Mouse (Mus musculus): ENCODE results near the gene Trrap. TPM values are rescaled to one million over a fixed set of nuclear protein-coding genes. Genes with fewer than 3 reads are reported as not detected.

The Trrap gene
- polyA plus RNA-seq, 1 experiment from 2014 or later: 86.1 TPM

DNA sequence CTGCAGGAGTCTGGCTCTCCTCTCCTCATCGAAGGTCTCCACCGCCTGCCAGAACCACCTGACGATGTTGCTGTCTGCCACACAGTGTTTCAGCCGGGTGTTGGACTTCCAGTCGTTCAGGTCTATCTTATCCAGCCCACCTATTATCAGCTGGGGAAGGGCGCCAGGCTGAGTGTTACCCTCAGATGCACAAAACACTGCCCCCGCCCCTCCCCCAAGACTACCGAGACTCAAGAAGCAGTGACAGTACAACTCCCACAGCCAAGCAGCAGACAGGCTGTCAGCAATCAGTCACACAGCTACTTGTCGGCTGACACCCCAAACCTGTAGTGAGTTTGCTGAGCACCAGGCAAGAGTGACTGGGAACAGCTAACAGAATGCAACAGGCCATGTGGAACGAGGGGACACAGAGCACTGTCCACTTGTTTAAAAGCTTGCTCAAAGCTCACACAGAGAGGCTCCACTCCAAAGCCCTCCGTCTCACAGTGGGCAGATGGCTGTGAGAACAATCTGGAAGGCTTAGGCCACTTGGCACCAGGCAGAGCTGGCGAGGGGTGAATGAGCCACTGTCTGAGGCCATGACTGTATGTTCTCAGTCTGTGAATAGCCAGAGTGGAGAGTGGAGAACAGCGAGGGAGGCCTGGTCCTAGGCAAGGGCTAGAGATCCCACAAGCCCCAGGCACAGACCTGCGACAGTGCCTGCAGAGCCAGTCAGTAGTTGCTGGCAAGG, 114.3 kb downstream of the Trrap start:
- ATAC-seq (replicated peaks): no peak
- H3K27ac ChIP-seq: no peak overlapping the region
- H3K27me3 ChIP-seq (replicated peaks): no peaks in the 10 kb centered on the region
- H3K36me3 ChIP-seq (replicated peaks): peaks cover 56% of the 10 kb centered on the region
- no peak overlapping the region for H3K9ac ChIP-seq
- no peak overlapping the region for H3K4me3 ChIP-seq
- no peaks in the 10 kb centered on the region for H3K4me1 ChIP-seq
- no peaks in the 10 kb centered on the region for H3K9me3 ChIP-seq
- no peak overlapping the region for H3K4me2 ChIP-seq
- WGBS: 85% methylated on average over 14 of the region's 14 CpGs

DNA sequence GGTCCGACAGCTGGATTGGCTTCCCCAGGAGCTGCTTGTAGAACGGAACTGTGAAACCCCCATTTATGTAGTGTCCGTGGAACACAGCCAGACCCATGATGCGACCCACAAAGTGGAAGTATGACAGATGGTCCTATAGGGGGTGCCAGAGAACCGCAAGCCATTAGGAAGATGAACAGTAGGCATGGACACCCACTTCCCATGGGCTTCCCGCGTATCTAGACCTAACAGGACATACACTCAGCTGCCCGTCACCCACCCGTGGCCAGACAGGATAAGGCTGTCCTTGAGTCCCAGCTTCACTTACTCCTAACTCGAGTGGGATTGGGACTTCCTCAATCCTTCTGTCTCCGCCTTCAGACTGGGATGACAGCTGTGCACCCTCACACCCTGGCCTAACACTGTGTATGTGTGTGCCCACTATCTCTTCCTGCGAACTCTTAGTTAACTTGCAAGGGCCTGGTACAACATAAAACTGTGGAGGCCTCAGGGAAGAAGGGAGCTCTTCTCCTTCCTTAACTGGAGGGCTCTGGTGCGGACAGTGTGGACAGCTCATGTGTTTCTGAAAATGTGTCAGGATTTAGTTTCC, 117.2 kb downstream of the Trrap start:
- no peak for ATAC-seq (replicated peaks)
- peaks cover 72% of the 10 kb centered on the region for H3K36me3 ChIP-seq (replicated peaks)

DNA sequence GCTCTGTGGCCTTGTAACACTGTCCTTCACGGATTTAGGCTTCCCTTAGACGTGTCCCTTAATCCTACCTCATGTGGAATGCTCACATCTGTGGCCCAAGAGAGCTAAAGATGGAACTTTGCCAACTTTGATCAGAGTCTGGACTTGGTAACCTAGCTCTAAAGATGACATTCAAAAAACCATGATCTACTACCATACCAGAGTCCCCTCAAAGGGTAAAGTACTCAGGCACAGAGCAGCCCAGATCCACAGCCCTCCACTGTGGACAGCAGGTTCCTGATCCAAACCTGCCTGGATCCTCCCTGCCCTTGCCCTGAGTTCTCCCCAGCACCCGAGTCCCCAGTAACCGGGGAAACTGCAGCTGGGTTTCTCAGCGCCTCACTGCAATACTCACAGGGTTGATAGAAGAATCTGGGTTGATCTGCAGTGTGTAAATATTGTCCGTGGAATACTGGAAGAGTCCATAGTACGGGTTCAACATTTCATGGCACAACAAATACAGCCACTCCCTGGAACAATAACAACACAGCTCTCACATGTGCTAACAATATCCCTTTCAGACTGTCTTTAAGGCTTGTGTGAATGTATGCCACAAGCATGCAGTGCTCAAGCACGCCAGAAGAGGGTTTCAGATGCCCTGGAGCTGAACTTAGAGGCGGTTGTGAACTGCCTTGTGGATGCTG, 118.6 kb downstream of the Trrap start:
- Histone ChIP-seq H3K4me2 (no peak overlapping the region), H3K4me3 (no peak overlapping the region), H3K9me3 (no peaks in the 10 kb centered on the region), H3K4me1 (no peaks in the 10 kb centered on the region), H3K27me3 (replicated peaks) (no peaks in the 10 kb centered on the region), H3K36me3 (replicated peaks) (peaks cover 73% of the 10 kb centered on the region), H3K27ac (no peak overlapping the region), H3K9ac (no peak overlapping the region)
- 90% methylated on average over 9 of the region's 9 CpGs for WGBS
- ATAC-seq (replicated peaks): no peak

More for the DNA sequence above, 117.2 kb downstream of the Trrap start:
- H3K27me3 ChIP-seq (replicated peaks): no peaks in the 10 kb centered on the region
- H3K9me3 ChIP-seq: no peaks in the 10 kb centered on the region
- no peak overlapping the region for H3K9ac ChIP-seq
- no peaks in the 10 kb centered on the region for H3K4me1 ChIP-seq
- no peak overlapping the region for H3K4me3 ChIP-seq
- no peak overlapping the region for H3K4me2 ChIP-seq
- 84% methylated on average over 13 of the region's 13 CpGs for WGBS
- H3K27ac ChIP-seq: no peak overlapping the region

DNA sequence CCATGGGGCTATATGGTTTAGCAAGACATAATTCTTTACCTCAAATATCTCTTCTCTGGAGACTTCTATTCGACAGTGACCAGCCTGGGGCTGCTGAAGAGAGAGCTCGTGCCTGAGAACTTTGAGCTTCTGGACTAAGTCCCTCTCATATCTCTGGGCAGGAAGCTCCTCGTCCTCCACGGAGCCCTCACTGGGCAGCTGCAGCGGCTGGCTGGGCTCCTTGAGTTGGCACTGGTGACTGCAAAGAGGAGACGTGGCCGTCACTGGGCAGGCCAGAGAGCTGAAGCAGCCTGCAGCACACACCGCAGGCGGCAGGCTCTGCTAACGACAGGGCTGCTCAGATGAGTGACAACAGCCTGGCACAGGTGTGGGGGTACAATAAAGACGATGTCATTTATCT, 123.7 kb downstream of the Trrap start:
- H3K4me1 ChIP-seq: no peaks in the 10 kb centered on the region

DNA sequence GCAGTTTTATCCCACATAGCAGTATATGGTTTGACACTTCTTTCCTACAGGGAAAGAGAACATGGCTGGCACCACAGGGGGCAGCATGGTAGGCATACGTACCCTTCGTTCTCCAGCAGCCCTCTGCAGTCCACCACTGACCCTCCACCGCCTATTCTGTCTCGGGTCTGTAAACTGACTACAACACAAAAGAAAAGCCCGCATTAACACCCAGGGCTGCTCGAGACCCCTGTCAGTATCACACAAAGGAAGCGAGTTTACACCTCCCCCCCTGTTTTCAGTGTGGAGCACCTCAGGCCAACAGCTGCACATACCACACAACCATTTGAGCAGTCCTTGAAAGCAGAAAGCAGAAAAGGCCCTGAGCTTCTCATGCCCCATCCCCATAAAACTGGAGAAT, 130.3 kb downstream of the Trrap start:
- H3K9me3 ChIP-seq: no peaks in the 10 kb centered on the region
- no peak for ATAC-seq (replicated peaks)
- no peak overlapping the region for H3K27ac ChIP-seq
- no peak overlapping the region for H3K9ac ChIP-seq
- H3K36me3 ChIP-seq (replicated peaks): peaks cover 17% of the 10 kb centered on the region; the same call in 1 of the 2 replicates
- no peaks in the 10 kb centered on the region; the same call in 1 of the 2 replicates for H3K4me1 ChIP-seq
- H3K4me3 ChIP-seq: no peak overlapping the region
- 13% methylated on average over 7 of the region's 7 CpGs for WGBS
- H3K27me3 ChIP-seq (replicated peaks): no peaks in the 10 kb centered on the region
- no peak overlapping the region for H3K4me2 ChIP-seq

More for the DNA sequence above, 123.7 kb downstream of the Trrap start:
- WGBS: 89% methylated on average over 11 of the region's 11 CpGs
- H3K4me2 ChIP-seq: no peak overlapping the region
- H3K36me3 ChIP-seq (replicated peaks): peaks cover 56% of the 10 kb centered on the region
- no peak for ATAC-seq (replicated peaks)
- H3K9ac ChIP-seq: no peak overlapping the region
- H3K9me3 ChIP-seq: no peaks in the 10 kb centered on the region
- H3K4me3 ChIP-seq: no peak overlapping the region
- no peaks in the 10 kb centered on the region for H3K27me3 ChIP-seq (replicated peaks)
- H3K27ac ChIP-seq: no peak overlapping the region

DNA sequence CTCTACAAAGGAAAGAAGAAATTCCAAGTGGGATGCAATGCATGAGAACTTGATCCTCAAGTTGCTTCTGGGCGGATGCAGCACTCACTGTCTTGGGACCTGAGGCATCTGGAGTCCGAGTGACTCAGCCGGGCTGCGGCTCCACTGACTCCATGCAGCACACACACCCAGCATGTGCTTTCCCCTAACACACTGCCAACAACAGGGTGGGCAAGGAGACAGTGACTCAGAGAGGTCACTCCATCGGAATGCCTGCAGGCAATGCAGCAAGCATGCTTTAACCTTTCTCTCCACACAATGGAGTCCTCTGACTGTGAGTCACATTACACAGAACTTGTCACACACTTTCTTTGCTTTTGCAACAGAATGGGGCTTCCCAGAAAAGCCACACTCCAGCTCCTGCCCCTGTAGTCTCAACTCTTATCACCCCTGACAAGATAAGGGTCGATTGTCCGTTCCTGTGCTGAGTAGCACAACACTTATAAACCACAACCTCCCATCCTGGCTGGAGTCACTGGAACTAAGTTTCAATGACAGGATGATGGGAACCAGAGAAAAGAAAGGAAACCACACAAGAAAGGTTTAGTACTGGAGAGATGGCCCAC, 131.0 kb downstream of the Trrap start:
- no peaks in the 10 kb centered on the region for H3K27me3 ChIP-seq (replicated peaks)

DNA sequence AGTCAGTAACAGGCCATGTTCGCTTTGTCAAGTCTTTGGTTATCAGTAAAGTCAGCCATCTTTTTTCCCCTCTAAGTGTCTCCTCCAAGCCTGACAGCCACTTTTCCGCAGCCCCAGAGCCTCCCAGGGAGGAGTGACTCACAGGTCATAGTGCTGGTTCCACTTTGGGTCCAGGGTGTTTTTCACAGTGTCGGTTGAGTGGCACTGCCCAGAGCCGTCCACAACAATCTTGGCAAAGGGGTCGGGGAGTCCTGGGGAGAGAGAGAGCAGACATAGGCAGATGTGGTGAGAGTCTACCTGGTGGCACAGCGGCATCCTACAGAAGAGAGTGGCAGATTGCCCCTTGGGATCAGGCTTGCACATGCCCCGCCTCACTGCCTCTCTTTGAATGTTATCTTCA, 133.5 kb downstream of the Trrap start:
- Histone ChIP-seq H3K4me2 (no peak overlapping the region), H3K4me3 (no peak overlapping the region), H3K36me3 (replicated peaks) (peaks cover 6% of the 10 kb centered on the region; the same call in 1 of the 2 replicates), H3K4me1 (no peaks in the 10 kb centered on the region; the same call in 1 of the 2 replicates), H3K9ac (no peak overlapping the region), H3K27me3 (replicated peaks) (no peaks in the 10 kb centered on the region), H3K9me3 (no peaks in the 10 kb centered on the region), H3K27ac (no peak overlapping the region)
- no peak for ATAC-seq (replicated peaks)
- WGBS: 71% methylated on average over 7 of the region's 7 CpGs

More for the DNA sequence above, 131.0 kb downstream of the Trrap start:
- Histone ChIP-seq H3K9ac (no peak overlapping the region), H3K36me3 (replicated peaks) (peaks cover 12% of the 10 kb centered on the region; the same call in 1 of the 2 replicates), H3K4me1 (no peaks in the 10 kb centered on the region; the same call in 1 of the 2 replicates), H3K9me3 (no peaks in the 10 kb centered on the region), H3K27ac (no peak overlapping the region), H3K4me2 (no peak overlapping the region), H3K4me3 (no peak overlapping the region)
- ATAC-seq (replicated peaks): no peak
- WGBS: 37% methylated on average over 7 of the region's 7 CpGs

DNA sequence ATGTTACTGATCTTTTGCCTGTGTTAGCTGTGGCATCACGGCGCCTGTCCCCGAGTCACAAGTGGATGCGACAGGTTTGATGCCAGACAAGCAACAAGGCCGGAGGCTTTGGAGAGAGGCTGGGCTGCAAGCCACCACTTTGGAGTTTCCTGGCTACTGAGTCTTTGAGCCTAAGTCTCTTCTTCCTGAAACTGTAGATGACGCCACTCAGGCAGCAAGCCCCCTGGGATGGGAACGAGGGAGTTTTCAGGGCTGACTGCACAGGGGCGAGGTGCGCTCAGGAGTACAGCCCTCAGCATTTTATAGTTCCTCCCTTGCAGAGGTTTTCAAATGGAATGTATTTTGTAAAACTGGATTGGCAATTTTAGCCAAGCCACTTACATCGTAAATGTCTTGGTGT, 134.3 kb downstream of the Trrap start:
- Histone ChIP-seq H3K36me3 (replicated peaks) (no peaks in the 10 kb centered on the region; the same call in 1 of the 2 replicates), H3K4me3 (no peak overlapping the region), H3K9me3 (no peaks in the 10 kb centered on the region), H3K27ac (no peak overlapping the region), H3K4me1 (no peaks in the 10 kb centered on the region; the same call in 1 of the 2 replicates), H3K4me2 (no peak overlapping the region), H3K9ac (no peak overlapping the region), H3K27me3 (replicated peaks) (no peaks in the 10 kb centered on the region)
- 65% methylated on average over 10 of the region's 10 CpGs for WGBS
- no peak for ATAC-seq (replicated peaks)

DNA sequence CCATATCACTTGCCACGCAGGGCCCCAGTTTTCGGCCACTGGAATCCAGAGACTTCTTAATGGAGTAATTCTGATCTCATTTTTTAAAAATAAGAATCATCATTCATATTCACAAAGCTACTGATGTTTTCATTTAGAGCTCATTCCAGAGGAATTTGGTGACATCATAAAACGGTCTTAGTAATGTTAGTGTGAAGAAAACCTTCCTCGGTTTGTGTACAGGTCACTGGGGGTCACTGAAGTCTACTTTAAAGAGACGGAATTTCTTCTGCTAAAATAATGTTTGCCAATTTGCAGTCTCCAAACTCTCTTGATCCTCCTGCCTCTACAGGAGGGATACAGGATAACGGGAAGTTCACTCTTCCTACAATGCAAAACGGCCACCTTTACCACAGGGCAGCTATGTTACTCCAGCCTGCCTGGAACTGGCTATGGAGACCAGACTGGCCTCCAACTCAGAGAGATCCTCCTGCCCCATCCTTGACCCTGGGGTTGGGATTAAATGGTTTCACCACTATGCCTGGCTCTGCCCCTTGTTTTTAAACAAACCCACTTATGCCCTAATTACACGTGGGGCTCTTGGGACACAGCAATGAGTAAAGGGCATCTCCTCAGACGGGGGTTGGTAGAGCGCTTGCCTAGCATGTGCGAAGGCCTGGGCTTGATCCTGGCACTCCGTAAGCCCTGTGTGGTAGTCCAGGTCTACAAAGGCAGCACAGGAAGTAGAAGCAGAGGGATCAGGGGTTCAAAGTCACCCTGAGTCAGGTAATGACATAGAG, 137.0 kb downstream of the Trrap start:
- WGBS: 84% methylated on average over 12 of the region's 12 CpGs
- Histone ChIP-seq H3K27ac (no peak overlapping the region), H3K4me3 (no peak overlapping the region), H3K9ac (no peak overlapping the region), H3K27me3 (replicated peaks) (no peaks in the 10 kb centered on the region), H3K9me3 (no peaks in the 10 kb centered on the region), H3K36me3 (replicated peaks) (no peaks in the 10 kb centered on the region; the same call in 1 of the 2 replicates), H3K4me2 (no peak overlapping the region), H3K4me1 (no peaks in the 10 kb centered on the region)
- no peak for ATAC-seq (replicated peaks)

DNA sequence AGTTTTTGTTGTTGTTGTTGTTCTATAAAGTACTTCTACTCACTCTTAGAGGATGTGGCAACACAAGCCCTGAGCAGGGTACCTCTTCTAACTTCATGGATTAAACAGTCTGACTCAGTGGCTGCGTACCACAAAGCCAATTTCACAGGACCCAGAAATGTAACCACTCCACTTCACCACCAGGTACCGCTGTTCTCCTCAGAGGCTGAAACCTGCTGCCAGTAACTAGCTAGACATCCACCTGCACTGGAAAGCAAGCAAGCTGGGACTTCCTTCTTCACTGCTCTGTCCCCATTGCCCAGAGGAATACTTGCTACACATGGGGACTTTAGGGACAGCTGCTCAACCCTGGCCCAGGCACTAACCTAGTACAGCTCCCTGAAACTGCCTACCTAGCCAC, 140.1 kb downstream of the Trrap start:
- no peaks in the 10 kb centered on the region for H3K36me3 ChIP-seq (replicated peaks)
- H3K27me3 ChIP-seq (replicated peaks): no peaks in the 10 kb centered on the region
- no peak overlapping the region for H3K9ac ChIP-seq
- H3K9me3 ChIP-seq: no peaks in the 10 kb centered on the region
- H3K27ac ChIP-seq: no peak overlapping the region
- no peak overlapping the region for H3K4me2 ChIP-seq
- WGBS: 64% methylated on average over 2 of the region's 2 CpGs
- H3K4me1 ChIP-seq: peaks cover 3% of the 10 kb centered on the region
- no peak overlapping the region for H3K4me3 ChIP-seq
- no peak for ATAC-seq (replicated peaks)
